Comparison of ENCODE assay signal across 12 mouse cellular contexts in genomic region chr7:132732136-132732789, GRCm38 (mm10).
DNase-seq lines count a peak whose midpoint lies in the region; ATAC-seq and TF ChIP-seq lines count a peak whose summit lies in the region.
"Had no signal": no experiment of that assay in that cellular context is flagged by ENCODE, and none has a peak within 500 bp of the region (broad histone marks: within the 10 kb centered on the region; RNA-seq: fewer than 3 reads in every experiment).

No protein-coding gene starts in this region.

- peaks cover 21% of the 10 kb centered on the region; the same call in 1 of the 2 replicates for H3K4me1 ChIP-seq in intestine, postnatal 0 days (replicated peaks; ENCODE audit: control insufficient read depth, insufficient read depth, low read length)
- peaks cover 25% of the 10 kb centered on the region for H3K4me1 ChIP-seq in intestine, embryonic 15.5 days (replicated peaks)
- peaks cover 97% of the 10 kb centered on the region for H3K4me1 ChIP-seq in forebrain, embryonic 10.5 days
- H3K4me1 ChIP-seq in midbrain, embryonic 11.5 days (ENCODE audit: control insufficient read depth, insufficient read depth, low read length) = peaks cover 18% of the 10 kb centered on the region

- WGBS in intestine, postnatal 0 days = 74% methylated on average over 6 of the region's 6 CpGs
- WGBS in intestine, embryonic 15.5 days = 82% methylated on average over 6 of the region's 6 CpGs
- 32% methylated on average over 6 of the region's 6 CpGs for WGBS in forebrain, embryonic 10.5 days
- WGBS in midbrain, embryonic 11.5 days = 58% methylated on average over 6 of the region's 6 CpGs

- H3K27me3 ChIP-seq in intestine, postnatal 0 days (replicated peaks; ENCODE audit: control insufficient read depth, insufficient read depth, low read length) = no peaks in the 10 kb centered on the region
- H3K27me3 ChIP-seq in intestine, embryonic 15.5 days (replicated peaks) = no peaks in the 10 kb centered on the region
- peaks cover 46% of the 10 kb centered on the region for H3K27me3 ChIP-seq in forebrain, embryonic 10.5 days (ENCODE audit: poor library complexity, severe bottlenecking)
- H3K27me3 ChIP-seq in midbrain, embryonic 11.5 days (ENCODE audit: control insufficient read depth, insufficient read depth, low read length) = no peaks in the 10 kb centered on the region
- H3K27me3 ChIP-seq: heart, embryonic 12.5 days had no signal

- peaks cover 14% of the 10 kb centered on the region; the same call in 1 of the 2 replicates for H3K36me3 ChIP-seq in intestine, postnatal 0 days (ENCODE audit: control insufficient read depth, insufficient read depth)
- H3K36me3 ChIP-seq in intestine, embryonic 15.5 days = no peaks in the 10 kb centered on the region
- H3K36me3 ChIP-seq in forebrain, embryonic 10.5 days (replicated peaks) = peaks cover 40% of the 10 kb centered on the region
- H3K36me3 ChIP-seq in midbrain, embryonic 11.5 days (ENCODE audit: control insufficient read depth, insufficient read depth, low read length) = no peaks in the 10 kb centered on the region
- H3K36me3 ChIP-seq: heart, embryonic 12.5 days had no signal

- ATAC-seq in intestine, postnatal 0 days = no peak
- ATAC-seq in intestine, embryonic 15.5 days = no peak
- peak; percentile 43; the same call in 1 of the 2 replicates for ATAC-seq in midbrain, embryonic 11.5 days (ENCODE audit: low FRiP score)
- ATAC-seq: CD4-positive, CD25-positive, alpha-beta regulatory T cell, adult 4 months had no signal

- no peaks in the 10 kb centered on the region for H3K9me3 ChIP-seq in intestine, postnatal 0 days (ENCODE audit: control insufficient read depth)
- H3K9me3 ChIP-seq in intestine, embryonic 15.5 days = no peaks in the 10 kb centered on the region
- no peaks in the 10 kb centered on the region for H3K9me3 ChIP-seq in forebrain, embryonic 10.5 days
- H3K9me3 ChIP-seq in midbrain, embryonic 11.5 days (ENCODE audit: control insufficient read depth, low read length) = no peaks in the 10 kb centered on the region
- H3K9me3 ChIP-seq: heart, embryonic 12.5 days had no signal

- no peak overlapping the region for H3K9ac ChIP-seq in intestine, postnatal 0 days (ENCODE audit: low read depth, low read length)
- no peak overlapping the region for H3K9ac ChIP-seq in intestine, embryonic 15.5 days
- H3K9ac ChIP-seq in midbrain, embryonic 11.5 days (ENCODE audit: low read length) = no peak overlapping the region
- H3K9ac ChIP-seq: heart, embryonic 12.5 days had no signal

- peak overlapping the region; percentile 71 for H3K27ac ChIP-seq in intestine, postnatal 0 days (ENCODE audit: low read depth, low read length)
- no peak overlapping the region for H3K27ac ChIP-seq in intestine, embryonic 15.5 days
- H3K27ac ChIP-seq in forebrain, embryonic 10.5 days = peak overlapping the region; percentile 80
- H3K27ac ChIP-seq in midbrain, embryonic 11.5 days (ENCODE audit: low read depth, low read length) = peak overlapping the region; percentile 12; the same call in 1 of the 2 replicates

- DNase-seq in Muller cell, postnatal 12 days (ENCODE audit: inconsistent ontology term) = peak; percentile 78
- peak; percentile 60 for DNase-seq in forebrain, embryonic 10.5 days (ENCODE audit: extremely low spot score, low spot score)
- peak; percentile 88 for DNase-seq in midbrain, embryonic 11.5 days (ENCODE audit: low spot score, missing footprints)
- no peak for DNase-seq in urinary bladder, postnatal 25 days (ENCODE audit: low spot score)
- DNase-seq in thymus, postnatal 0 days (ENCODE audit: low spot score) = no peak
- no peak for DNase-seq in right cerebral cortex, postnatal 4 days
- DNase-seq: kidney, adult 8-10 months had no signal

- no peak overlapping the region for H3K4me3 ChIP-seq in intestine, postnatal 0 days (ENCODE audit: low read depth, low read length)
- no peak overlapping the region for H3K4me3 ChIP-seq in intestine, embryonic 15.5 days (replicated peaks)
- peak overlapping the region; percentile 20; the same call in 1 of the 2 replicates for H3K4me3 ChIP-seq in forebrain, embryonic 10.5 days
- no peak overlapping the region for H3K4me3 ChIP-seq in midbrain, embryonic 11.5 days (ENCODE audit: low read depth, low read length)
- H3K4me3 ChIP-seq: erythroblast, embryonic 14.5 days; heart, embryonic 12.5 days had no signal

- H3K4me2 ChIP-seq in intestine, postnatal 0 days (replicated peaks; ENCODE audit: low read depth) = no peak overlapping the region
- H3K4me2 ChIP-seq in intestine, embryonic 15.5 days (replicated peaks) = no peak overlapping the region
- H3K4me2 ChIP-seq in midbrain, embryonic 11.5 days = no peak overlapping the region
- H3K4me2 ChIP-seq: heart, embryonic 12.5 days had no signal

- TF ChIP-seq CTCF in intestine, postnatal 0 days (IDR thresholded peaks at IDR 0.05; ENCODE audit: low read depth) = no peak

Comparison
In these comparisons a context has a peak if more than half of its experiments do, and no peak if none do; other contexts are left out.
1. DNase-seq: peak in Muller cell, postnatal 12 days (single experiment), forebrain, embryonic 10.5 days (single experiment) and midbrain, embryonic 11.5 days (single experiment); none in urinary bladder, postnatal 25 days (single experiment), thymus, postnatal 0 days (single experiment) and right cerebral cortex, postnatal 4 days (single experiment).